Mouse (Mus musculus): ENCODE results near the gene Acvrl1.

DNA sequence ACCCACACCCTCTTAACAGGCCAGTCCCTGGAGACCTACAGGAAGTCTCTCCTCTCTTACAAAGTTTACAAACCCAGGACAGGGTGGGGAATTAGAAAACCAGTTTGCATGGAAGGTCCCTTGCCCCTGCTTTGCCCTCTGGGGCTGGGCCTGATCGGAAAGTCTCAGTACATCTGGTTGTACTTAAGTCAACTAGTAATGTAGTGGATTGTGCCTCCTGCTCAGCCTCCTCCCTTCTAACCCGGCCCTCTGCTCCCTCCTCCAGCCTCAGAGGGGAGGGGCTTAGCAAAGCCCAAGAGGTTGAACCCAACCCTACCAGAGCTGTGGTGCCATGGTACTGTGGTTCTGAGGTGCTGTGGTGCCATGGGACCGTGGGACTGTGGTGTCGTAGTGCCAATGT lies 46.1 kb upstream of the Acvrl1 start:
- TF ChIP-seq POLR2A (IDR thresholded peaks at IDR 0.05; ENCODE audit: control insufficient read depth, low read depth, low read length) (no peak), CTCF (IDR thresholded peaks at IDR 0.05; ENCODE audit: control insufficient read depth, insufficient read depth, insufficient replicate concordance, low read depth, low read length) (no peak)

Measured in testis, adult 2 months (tissue).